21 mouse cellular contexts compared by ENCODE assay signal in genomic region chr10:25411836-25412373, GRCm38 (mm10). TPM values are rescaled to one million over a fixed set of nuclear protein-coding genes. Genes with fewer than 3 reads are reported as not detected.
A peak's percentile ranks its signal among the peaks of the same experiment; 100 is the strongest.
DNase-seq lines count a peak whose midpoint lies in the region; ATAC-seq and TF ChIP-seq lines count a peak whose summit lies in the region.
"Had no signal": no experiment of that assay in that cellular context is flagged by ENCODE, and none has a peak within 500 bp of the region (broad histone marks: within the 10 kb centered on the region; RNA-seq: fewer than 3 reads in every experiment).

No protein-coding gene starts in this region.

- no peaks in the 10 kb centered on the region for H3K4me1 ChIP-seq in lung, postnatal 0 days (ENCODE audit: insufficient read depth, low read depth, low read length)
- H3K4me1 ChIP-seq: forebrain, embryonic 12.5 days; midbrain, embryonic 15.5 days had no signal

- no peak for TF ChIP-seq CTCF in lung, postnatal 0 days (IDR thresholded peaks at IDR 0.05)

- no peak overlapping the region for H3K4me2 ChIP-seq in lung, postnatal 0 days (replicated peaks; ENCODE audit: low read depth, low read length)
- H3K4me2 ChIP-seq: forebrain, embryonic 12.5 days; limb, embryonic 12.5 days; liver, embryonic 15.5 days; midbrain, embryonic 15.5 days had no signal

- no peak overlapping the region for H3K4me3 ChIP-seq in lung, postnatal 0 days (ENCODE audit: low read depth, low read length)
- H3K4me3 ChIP-seq: forebrain, embryonic 12.5 days; limb, embryonic 12.5 days; liver, embryonic 15.5 days; megakaryocyte, embryonic 14.5 days; midbrain, embryonic 15.5 days had no signal

- H3K27ac ChIP-seq in lung, postnatal 0 days (ENCODE audit: low read length) = no peak overlapping the region
- H3K27ac ChIP-seq: forebrain, embryonic 12.5 days; liver, embryonic 15.5 days; midbrain, embryonic 15.5 days had no signal

- no peak overlapping the region for H3K9ac ChIP-seq in lung, postnatal 0 days (replicated peaks; ENCODE audit: low read depth)
- H3K9ac ChIP-seq: forebrain, embryonic 12.5 days; limb, embryonic 12.5 days; liver, embryonic 15.5 days; midbrain, embryonic 15.5 days had no signal

- H3K9me3 ChIP-seq in lung, postnatal 0 days (ENCODE audit: low read length) = no peaks in the 10 kb centered on the region
- H3K9me3 ChIP-seq: forebrain, embryonic 12.5 days; liver, embryonic 15.5 days; megakaryocyte, embryonic 14.5 days; midbrain, embryonic 15.5 days had no signal

- 38% methylated on average over 6 of the region's 6 CpGs for WGBS in lung, postnatal 0 days

- peak; percentile 33; the same call in 1 of the 2 replicates for ATAC-seq in lung, postnatal 0 days
- ATAC-seq: hindbrain, embryonic 16.5 days; midbrain, embryonic 15.5 days had no signal

- peak; percentile 87 for DNase-seq in heart, adult 11 months
- DNase-seq in heart, adult 8-10 months (ENCODE audit: low spot score) = no peak
- peak; percentile 18 for DNase-seq in kidney, adult 9 months
- DNase-seq in kidney, postnatal 10 days = no peak
- DNase-seq in lung, postnatal 0 days (ENCODE audit: low spot score) = peak; percentile 41
- no peak for DNase-seq in lung, postnatal 25 days (ENCODE audit: low spot score)
- no peak for DNase-seq in layer of hippocampus, adult 11-12 months (ENCODE audit: low spot score)
- DNase-seq: adrenal gland, postnatal 25 days; cerebellum, adult 8-10 months; gastrocnemius, postnatal 25 days; heart, postnatal 10 days; kidney, adult 8-10 months; right cerebral cortex, adult 18-20 months; thymus, postnatal 36 days had no signal

- TF ChIP-seq EP300 in lung, postnatal 0 days (IDR thresholded peaks at IDR 0.05) = peak; percentile 44; the same call in 1 of the 2 replicates

- H3K27me3 ChIP-seq in lung, postnatal 0 days (replicated peaks; ENCODE audit: insufficient read depth, low read length) = no peaks in the 10 kb centered on the region
- H3K27me3 ChIP-seq: CH12.LX; forebrain, embryonic 12.5 days; limb, embryonic 12.5 days; liver, embryonic 15.5 days; megakaryocyte, embryonic 14.5 days; midbrain, embryonic 15.5 days had no signal

- H3K36me3 ChIP-seq in lung, postnatal 0 days (ENCODE audit: insufficient read depth, low read length) = no peaks in the 10 kb centered on the region
- H3K36me3 ChIP-seq: forebrain, embryonic 12.5 days; limb, embryonic 12.5 days; liver, embryonic 15.5 days; midbrain, embryonic 15.5 days had no signal

RNA-seq across cellular contexts. Expression of gene Epb41l2, which starts 52.3 kb away (rescaled TPM):
- total RNA-seq in heart, adult 8-10 months (2022) = 10 to 100 TPM; 34.0 to 46.3 (median 40.7) TPM
- 48.2 and 54.2 TPM in 2 replicates for polyA plus RNA-seq in lung, postnatal 0 days (2015; fragmentation: Nextera tagmentation; extraction: Ambion mirVana)

Comparison
In these comparisons a context has a peak if more than half of its experiments do, and no peak if none do; other contexts are left out.
1. DNase-seq: peak in heart, adult 11 months (single experiment), kidney, adult 9 months (single experiment) and lung, postnatal 0 days (single experiment); none in heart, adult 8-10 months (single experiment), kidney, postnatal 10 days (single experiment), lung, postnatal 25 days (single experiment) and layer of hippocampus, adult 11-12 months (single experiment).